Mouse (Mus musculus) activated CD4-positive, CD25-positive, alpha-beta regulatory T cell, adult 9 weeks (primary cell): ENCODE results near the gene Entr1. TPM values are rescaled to one million over a fixed set of nuclear protein-coding genes. Genes with fewer than 3 reads are reported as not detected.

Experiments
- polyA plus RNA-seq: library from polyadenylated mRNA; unstranded; fragments of 100-300 nt; shearing (Covaris generic); gene quantifications from one replicate; pipeline ENCODE4 v1.2.1, GENCODE M21; 2017

The Entr1 gene
- polyA plus RNA-seq = 44.2 TPM

DNA sequence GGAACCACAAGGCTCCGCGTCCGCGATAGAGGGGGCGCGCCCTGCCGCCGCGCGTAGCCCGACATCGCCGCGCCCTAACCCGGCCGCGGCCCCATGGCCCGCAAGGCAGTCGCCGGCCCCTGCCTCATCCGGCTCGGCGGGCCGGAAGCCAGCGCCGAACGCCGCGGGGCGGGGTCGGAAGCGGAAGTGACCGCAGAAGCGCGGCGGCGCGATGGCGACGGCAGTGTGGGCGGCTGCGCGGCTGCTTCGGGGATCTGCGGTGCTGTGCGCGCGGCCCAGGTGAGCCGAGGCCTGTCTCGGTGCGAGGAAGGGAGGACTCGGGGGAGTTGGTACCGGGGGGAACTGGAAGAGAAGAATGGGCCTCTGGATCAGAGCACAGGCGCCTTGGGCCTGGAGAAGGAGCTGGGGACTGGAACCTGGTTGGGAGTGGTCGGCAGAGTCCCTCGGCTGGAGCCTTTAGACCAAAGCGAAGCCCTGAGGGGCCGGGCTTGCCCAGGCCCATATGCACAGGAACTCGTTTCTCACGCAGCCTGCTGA, at the start of gene Entr1, which contains the start of gene Pmpca:
Gene Entr1, minus strand, starts transcription at position 163 of the 537 bp plus-strand sequence.
Gene Pmpca, plus strand, starts transcription at position 186 of the 537 bp plus-strand sequence.

DNA sequence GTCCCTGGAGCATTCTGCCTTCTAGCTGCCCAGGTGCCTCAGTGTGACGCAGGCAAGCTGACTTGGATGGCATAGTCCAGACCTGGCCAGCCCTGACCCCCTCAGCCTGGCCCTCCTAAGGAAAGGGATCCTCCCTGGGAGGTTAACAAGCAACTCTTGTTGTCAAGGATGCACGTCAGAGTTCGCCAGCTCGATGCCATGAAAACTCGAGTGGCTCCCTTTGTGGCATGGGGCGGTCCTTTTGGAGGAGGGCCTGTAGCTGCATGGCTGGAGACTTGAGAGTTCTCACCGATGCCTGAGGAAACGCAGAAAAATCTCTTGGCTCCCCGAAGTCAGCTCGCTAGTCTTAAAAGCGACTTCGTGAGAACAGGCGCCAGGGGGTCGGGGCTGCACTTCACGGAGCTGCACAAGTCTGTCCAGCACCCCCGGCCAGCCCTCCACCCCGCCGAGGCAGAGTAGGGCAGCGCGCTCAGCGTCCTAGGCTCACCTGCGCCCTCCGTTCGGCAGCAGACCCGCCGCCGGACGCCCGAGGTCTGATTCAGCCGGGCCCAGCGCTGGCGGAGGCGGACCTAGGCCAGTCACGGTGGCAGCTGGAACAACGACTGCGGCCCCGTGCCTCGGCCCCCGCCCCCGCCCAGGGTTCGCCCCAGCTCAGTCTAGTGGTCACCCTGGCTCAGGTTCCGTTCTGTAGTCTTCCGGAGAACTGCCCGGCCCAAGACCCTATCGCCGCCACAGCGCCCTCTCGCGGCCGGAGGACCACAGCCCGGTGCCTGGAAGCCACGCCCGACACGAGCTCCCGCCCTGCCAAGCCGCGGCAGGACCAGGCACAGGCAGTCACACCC, 19.6 kb upstream of the Entr1 start, which contains the start of gene Inpp5e:
Gene Inpp5e, minus strand, starts transcription at position 689 of the 842 bp plus-strand sequence.

DNA sequence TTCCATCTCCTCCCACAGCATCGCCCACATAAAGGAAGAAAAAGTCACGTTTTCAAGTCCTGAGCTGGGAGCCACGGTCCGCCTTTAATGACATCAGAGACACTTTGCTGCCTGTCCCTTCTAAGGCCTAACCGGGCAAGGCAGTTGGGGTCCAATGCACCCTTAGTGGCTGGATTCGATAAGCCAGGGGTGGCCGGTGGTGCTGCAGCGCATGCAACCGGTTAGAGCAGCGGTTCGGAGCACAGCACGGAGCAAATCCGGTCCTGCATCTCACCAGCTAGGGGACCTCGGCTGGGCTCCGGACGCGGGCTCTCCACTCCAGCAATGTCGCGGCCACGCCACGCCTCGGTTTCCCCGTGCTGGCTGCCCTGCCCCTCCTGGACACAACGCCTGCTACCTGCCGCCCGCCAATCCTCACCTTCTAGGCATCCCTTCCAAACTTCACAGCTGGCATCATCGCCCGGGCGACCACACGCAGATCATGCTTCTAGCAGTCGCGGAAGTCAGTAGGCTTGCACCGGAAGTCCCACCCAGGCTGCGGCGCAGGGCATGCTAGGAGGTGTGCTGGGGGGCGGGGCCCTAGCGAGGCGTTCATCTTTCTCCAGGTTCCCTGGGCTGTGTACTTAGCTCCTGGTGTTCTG, 8.9 kb downstream of the Entr1 start, which contains the start of gene Snapc4:
Gene Snapc4, minus strand, starts transcription at position 523 of the 641 bp plus-strand sequence.

DNA sequence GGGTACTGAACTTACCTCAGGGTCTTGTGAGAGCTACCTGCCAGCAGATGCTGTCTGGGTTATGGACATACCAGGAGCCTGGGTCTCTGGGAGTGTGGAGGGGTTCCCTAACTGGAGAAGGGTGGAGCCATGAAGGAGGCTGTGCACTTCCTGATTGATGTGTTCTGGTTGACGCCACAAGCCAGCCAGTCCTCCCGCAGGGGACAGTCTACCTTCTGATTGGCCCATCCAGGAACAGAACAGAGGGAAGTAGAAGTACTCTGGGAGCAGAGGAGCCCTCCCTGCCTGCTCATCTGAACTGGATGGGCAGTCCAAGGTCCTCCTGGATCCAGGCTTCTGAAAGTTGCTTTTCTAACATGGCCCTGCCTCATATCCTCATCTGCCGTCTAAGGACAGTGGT, 28.3 kb downstream of the Entr1 start, which contains the start of gene Card9:
Gene Card9, minus strand, starts transcription at position 147 of the 400 bp plus-strand sequence.

DNA sequence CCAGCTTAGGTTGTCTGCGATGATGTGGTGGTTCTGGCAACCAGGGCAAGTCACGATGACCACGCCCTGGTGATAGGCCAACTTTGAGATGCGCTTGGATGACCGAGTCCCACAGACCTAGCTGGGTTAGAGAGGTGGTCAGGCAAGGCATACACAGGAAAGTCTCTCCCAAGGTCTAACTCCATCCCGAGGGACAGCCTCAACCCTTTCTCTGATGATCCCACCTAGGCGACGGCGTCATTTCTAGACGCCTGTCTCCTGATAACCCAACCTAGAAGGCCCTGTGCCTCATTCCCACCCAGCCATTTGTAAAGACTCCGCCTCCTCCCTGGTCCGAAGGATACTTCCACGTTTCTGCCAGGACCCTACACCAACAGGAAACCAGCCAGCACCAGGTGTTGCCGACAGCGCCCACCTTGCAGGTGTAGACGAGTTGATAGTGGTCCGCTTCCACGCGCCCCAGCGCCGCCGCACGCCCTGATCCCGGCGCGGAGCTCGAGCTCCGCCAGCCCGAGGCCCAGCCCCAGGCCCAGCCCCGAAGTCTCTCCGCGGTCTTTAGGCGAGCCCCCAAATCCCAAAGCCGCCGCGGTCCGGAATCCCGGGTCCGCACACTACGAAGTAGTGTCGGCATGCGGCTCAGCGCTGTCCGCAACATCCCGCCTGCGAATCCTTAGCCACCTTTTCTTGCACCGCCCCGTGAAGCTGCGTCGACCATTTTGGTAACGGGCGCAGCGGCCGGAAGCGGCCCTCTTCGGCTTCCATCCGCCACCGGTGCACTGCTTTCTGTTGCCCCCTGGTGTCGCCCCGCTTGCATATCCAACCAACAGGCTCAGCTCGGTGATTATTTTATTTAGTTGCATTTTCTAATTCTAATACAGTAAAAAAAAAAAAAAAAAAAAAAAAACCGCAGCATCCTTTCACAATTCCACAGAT, 37.5 kb downstream of the Entr1 start, which contains the start of gene Dnlz:
Gene Dnlz, minus strand, starts transcription at position 753 of the 933 bp plus-strand sequence.

Other genes with a start within 250 kb of the Entr1 start
- gene Lhx3, start 181.0 kb downstream of the Entr1 start, polyA plus RNA-seq = not detected
- gene Qsox2, start 151.8 kb downstream of the Entr1 start, polyA plus RNA-seq = 1.4 TPM
- gene Ccdc187, start 94.8 kb downstream of the Entr1 start, polyA plus RNA-seq = 0.04 TPM
- 4.7 TPM for gene Gpsm1, start 73.8 kb downstream of the Entr1 start, polyA plus RNA-seq
- gene Dnlz, start 37.2 kb downstream of the Entr1 start, polyA plus RNA-seq = 14.2 TPM
- gene Card9, start 28.4 kb downstream of the Entr1 start, polyA plus RNA-seq = 2.8 TPM
- gene Snapc4, start 8.7 kb downstream of the Entr1 start, polyA plus RNA-seq = 55.6 TPM
- gene Pmpca, start within 50 bp of the Entr1 start, polyA plus RNA-seq = 103 TPM
- 22.4 TPM for gene Inpp5e, start 19.9 kb upstream of the Entr1 start, polyA plus RNA-seq
- 67.6 TPM for gene Sec16a, start 55.9 kb upstream of the Entr1 start, polyA plus RNA-seq
- 22.0 TPM for gene Notch1, start 127.3 kb upstream of the Entr1 start, polyA plus RNA-seq
- 1.1 TPM for gene Egfl7, start 190.7 kb upstream of the Entr1 start, polyA plus RNA-seq
- gene Gm20532, start 197.3 kb upstream of the Entr1 start, polyA plus RNA-seq = not detected
- 7.1 TPM for gene Agpat2, start 215.1 kb upstream of the Entr1 start, polyA plus RNA-seq
- 1.3 TPM for gene Fam69b, start 239.1 kb upstream of the Entr1 start, polyA plus RNA-seq